Mouse (Mus musculus): ENCODE data around the gene Ifna11. TPM values are rescaled to one million over a fixed set of nuclear protein-coding genes. Genes with fewer than 3 reads are reported as not detected.
"Not testable (repeated sequence)": the region's sequence is repeated elsewhere in the genome, so short reads cannot be mapped to it uniquely, and the experiment has no call there.

The Ifna11 gene
- polyA plus RNA-seq (2016; fragmentation: Nextera tagmentation; extraction: Ambion mirVana) = not detected in 2 replicates

- 92% methylated on average over 1 of the region's 1 CpGs for WGBS
- ATAC-seq (ENCODE audit: low FRiP score) = no peak
- no peaks in the 10 kb centered on the region; the same call in 1 of the 2 replicates for H3K27me3 ChIP-seq
Measured at GRCm38 (mm10) chr4:88819659-88820058, at the start of gene Ifna11. Gene Ifna11 (plus strand): TSS chr4:88819959.

DNA sequence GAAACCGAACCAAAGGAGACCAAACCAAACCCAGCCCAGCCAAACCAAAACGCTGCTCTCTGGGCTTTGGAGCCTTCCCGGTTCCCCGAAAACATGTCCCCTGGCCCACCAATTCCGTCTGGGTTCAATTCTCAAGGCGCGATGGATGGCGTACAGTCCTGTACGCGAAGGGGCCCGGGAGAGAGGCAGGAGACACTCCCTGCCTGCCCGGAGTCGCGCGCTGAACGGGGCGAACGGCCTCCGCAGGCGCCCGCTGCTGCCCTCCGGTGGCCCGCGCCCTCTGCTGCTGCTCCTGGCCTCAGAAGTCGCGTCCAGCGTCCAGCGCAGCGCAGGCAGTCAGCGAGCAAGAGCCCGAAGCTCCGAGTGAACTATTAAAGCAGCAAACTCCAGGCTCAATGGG is 46.2 kb upstream of the Ifna11 start, which contains the start of gene Gm13290:
Gene Gm13290, plus strand, starts transcription at position 301 of the 400 bp plus-strand sequence.
- not testable (repeated sequence) for H3K9me3 ChIP-seq (replicated peaks); H3K9ac ChIP-seq; H3K4me3 ChIP-seq; ATAC-seq (ENCODE audit: low FRiP score); H3K36me3 ChIP-seq; H3K27me3 ChIP-seq; H3K4me2 ChIP-seq (replicated peaks); H3K27ac ChIP-seq; H3K4me1 ChIP-seq
- no CpG with 5 or more reads among the region's 32 CpGs for WGBS

More at GRCm38 (mm10) chr4:88819659-88820058, at the start of gene Ifna11:
- Histone ChIP-seq H3K4me3 (no peak within 1 kb of the TSS), H3K4me1 (no peaks in the 10 kb centered on the region), H3K9me3 (replicated peaks) (no peaks in the 10 kb centered on the region), H3K36me3 (no peaks in the 10 kb centered on the region), H3K4me2 (replicated peaks) (no peak within 1 kb of the TSS), H3K27ac (no peak within 1 kb of the TSS), H3K9ac (no peak within 1 kb of the TSS)

DNA sequence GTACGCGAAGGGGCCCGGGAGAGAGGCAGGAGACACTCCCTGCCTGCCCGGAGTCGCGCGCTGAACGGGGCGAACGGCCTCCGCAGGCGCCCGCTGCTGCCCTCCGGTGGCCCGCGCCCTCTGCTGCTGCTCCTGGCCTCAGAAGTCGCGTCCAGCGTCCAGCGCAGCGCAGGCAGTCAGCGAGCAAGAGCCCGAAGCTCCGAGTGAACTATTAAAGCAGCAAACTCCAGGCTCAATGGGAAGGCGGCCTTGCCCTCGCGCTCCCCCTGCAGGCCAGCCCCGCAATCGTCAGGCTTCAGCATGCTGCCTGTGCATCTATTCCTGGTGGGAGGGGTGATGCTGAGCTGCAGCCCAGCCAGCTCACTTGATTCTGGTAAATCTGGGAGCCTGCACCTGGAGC is 43.1 kb upstream of the Ifna11 start, which contains the start of gene Gm13289:
Gene Gm13289, plus strand, starts transcription at position 301 of the 400 bp plus-strand sequence.
- not testable (repeated sequence) for ATAC-seq (ENCODE audit: low FRiP score); H3K4me1 ChIP-seq; H3K9ac ChIP-seq; H3K4me3 ChIP-seq; H3K9me3 ChIP-seq (replicated peaks); H3K27me3 ChIP-seq; H3K27ac ChIP-seq; H3K36me3 ChIP-seq; H3K4me2 ChIP-seq (replicated peaks)
- WGBS = no CpG with 5 or more reads among the region's 29 CpGs

- WGBS = no CpG with 5 or more reads among the region's 29 CpGs
- not testable (repeated sequence) for H3K4me3 ChIP-seq; H3K36me3 ChIP-seq; H3K9me3 ChIP-seq (replicated peaks); H3K27ac ChIP-seq; H3K9ac ChIP-seq; H3K27me3 ChIP-seq; H3K4me2 ChIP-seq (replicated peaks); ATAC-seq (ENCODE audit: low FRiP score); H3K4me1 ChIP-seq
Measured at GRCm38 (mm10) chr4:88779550-88779949, 40.2 kb upstream of the Ifna11 start, which contains the start of gene Gm13272. Gene Gm13272 (plus strand): TSS chr4:88779850.

- not testable (repeated sequence) for H3K27ac ChIP-seq; H3K27me3 ChIP-seq; H3K4me2 ChIP-seq (replicated peaks); H3K9me3 ChIP-seq (replicated peaks); H3K9ac ChIP-seq; H3K4me1 ChIP-seq; H3K36me3 ChIP-seq; ATAC-seq (ENCODE audit: low FRiP score); H3K4me3 ChIP-seq
- WGBS = 57% methylated on average over 14 of the region's 18 CpGs
Measured at GRCm38 (mm10) chr4:88780320-88780719, 39.4 kb upstream of the Ifna11 start.

DNA sequence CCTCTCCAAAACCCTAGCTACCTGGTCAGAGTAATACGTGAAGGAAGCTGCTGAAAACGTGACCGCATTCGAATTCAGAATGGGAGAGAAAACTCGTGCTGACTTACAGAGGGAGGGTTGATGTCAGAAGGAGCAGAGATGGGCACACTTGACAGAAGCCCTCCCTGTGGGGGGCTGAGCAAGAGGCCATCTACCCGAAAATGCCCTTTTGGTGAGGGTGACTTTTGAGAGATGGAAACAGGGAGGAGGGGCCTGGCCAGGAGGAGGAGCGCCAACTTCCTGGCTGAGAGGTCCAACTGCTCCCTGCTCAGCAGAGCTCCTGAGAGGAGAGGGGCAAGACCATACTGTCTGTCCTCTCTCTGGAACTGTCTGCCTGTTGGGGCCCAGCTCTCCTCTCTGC is 37.9 kb upstream of the Ifna11 start, which contains the start of gene Ifnz:
Gene Ifnz, plus strand, starts transcription at position 301 of the 400 bp plus-strand sequence.
- H3K4me2 ChIP-seq (replicated peaks) = peak within 1 kb of the TSS; percentile 41
- not testable (repeated sequence) for H3K36me3 ChIP-seq; H3K4me1 ChIP-seq; H3K4me3 ChIP-seq; H3K9ac ChIP-seq; H3K9me3 ChIP-seq (replicated peaks); H3K27me3 ChIP-seq; H3K27ac ChIP-seq; ATAC-seq (ENCODE audit: low FRiP score)
- 12% methylated on average over 5 of the region's 7 CpGs for WGBS

DNA sequence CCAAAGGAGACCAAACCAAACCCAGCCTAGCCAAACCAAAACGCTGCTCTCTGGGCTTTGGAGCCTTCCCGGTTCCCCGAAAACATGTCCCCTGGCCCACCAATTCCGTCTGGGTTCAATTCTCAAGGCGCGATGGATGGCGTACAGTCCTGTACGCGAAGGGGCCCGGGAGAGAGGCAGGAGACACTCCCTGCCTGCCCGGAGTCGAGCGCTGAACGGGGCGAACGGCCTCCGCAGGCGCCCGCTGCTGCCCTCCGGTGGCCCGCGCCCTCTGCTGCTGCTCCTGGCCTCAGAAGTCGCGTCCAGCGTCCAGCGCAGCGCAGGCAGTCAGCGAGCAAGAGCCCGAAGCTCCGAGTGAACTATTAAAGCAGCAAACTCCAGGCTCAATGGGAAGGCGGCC is 37.4 kb upstream of the Ifna11 start:
- not testable (repeated sequence) for H3K27ac ChIP-seq; H3K4me1 ChIP-seq; H3K36me3 ChIP-seq; H3K9ac ChIP-seq; ATAC-seq (ENCODE audit: low FRiP score); H3K9me3 ChIP-seq (replicated peaks); H3K27me3 ChIP-seq; H3K4me3 ChIP-seq
- 0% methylated on average over 1 of the region's 31 CpGs for WGBS
- peak overlapping the region; percentile 41 for H3K4me2 ChIP-seq (replicated peaks)

DNA sequence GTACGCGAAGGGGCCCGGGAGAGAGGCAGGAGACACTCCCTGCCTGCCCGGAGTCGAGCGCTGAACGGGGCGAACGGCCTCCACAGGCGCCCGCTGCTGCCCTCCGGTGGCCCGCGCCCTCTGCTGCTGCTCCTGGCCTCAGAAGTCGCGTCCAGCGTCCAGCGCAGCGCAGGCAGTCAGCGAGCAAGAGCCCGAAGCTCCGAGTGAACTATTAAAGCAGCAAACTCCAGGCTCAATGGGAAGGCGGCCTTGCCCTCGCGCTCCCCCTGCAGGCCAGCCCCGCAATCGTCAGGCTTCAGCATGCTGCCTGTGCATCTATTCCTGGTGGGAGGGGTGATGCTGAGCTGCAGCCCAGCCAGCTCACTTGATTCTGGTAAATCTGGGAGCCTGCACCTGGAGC is 34.4 kb upstream of the Ifna11 start, which contains the start of gene Gm13276:
Gene Gm13276, plus strand, starts transcription at position 301 of the 400 bp plus-strand sequence.
- ATAC-seq (ENCODE audit: low FRiP score); H3K36me3 ChIP-seq; H3K9ac ChIP-seq; H3K4me3 ChIP-seq; H3K9me3 ChIP-seq (replicated peaks); H3K4me2 ChIP-seq (replicated peaks); H3K4me1 ChIP-seq; H3K27me3 ChIP-seq; H3K27ac ChIP-seq: not testable (repeated sequence)
- no CpG with 5 or more reads among the region's 27 CpGs for WGBS

DNA sequence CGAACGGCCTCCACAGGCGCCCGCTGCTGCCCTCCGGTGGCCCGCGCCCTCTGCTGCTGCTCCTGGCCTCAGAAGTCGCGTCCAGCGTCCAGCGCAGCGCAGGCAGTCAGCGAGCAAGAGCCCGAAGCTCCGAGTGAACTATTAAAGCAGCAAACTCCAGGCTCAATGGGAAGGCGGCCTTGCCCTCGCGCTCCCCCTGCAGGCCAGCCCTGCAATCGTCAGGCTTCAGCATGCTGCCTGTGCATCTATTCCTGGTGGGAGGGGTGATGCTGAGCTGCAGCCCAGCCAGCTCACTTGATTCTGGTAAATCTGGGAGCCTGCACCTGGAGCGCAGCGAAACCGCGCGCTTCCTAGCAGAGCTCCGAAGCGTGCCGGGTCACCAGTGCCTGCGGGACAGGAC is 31.4 kb upstream of the Ifna11 start, which contains the start of gene Gm13277:
Gene Gm13277, plus strand, starts transcription at position 231 of the 400 bp plus-strand sequence.
- 0% methylated on average over 4 of the region's 28 CpGs for WGBS
- H3K27ac ChIP-seq; H3K9ac ChIP-seq; H3K36me3 ChIP-seq; H3K27me3 ChIP-seq; H3K4me1 ChIP-seq; H3K4me2 ChIP-seq (replicated peaks); H3K9me3 ChIP-seq (replicated peaks); ATAC-seq (ENCODE audit: low FRiP score); H3K4me3 ChIP-seq: not testable (repeated sequence)

GRCm38 (mm10) chr4:88791250-88791649 is 28.5 kb upstream of the Ifna11 start, which contains the start of gene Gm13278:
Gene Gm13278 (plus strand): TSS chr4:88791550.
- H3K9ac ChIP-seq; H3K27ac ChIP-seq; H3K27me3 ChIP-seq; H3K4me1 ChIP-seq; H3K4me2 ChIP-seq (replicated peaks); H3K36me3 ChIP-seq; ATAC-seq (ENCODE audit: low FRiP score); H3K9me3 ChIP-seq (replicated peaks); H3K4me3 ChIP-seq: not testable (repeated sequence)
- no CpG with 5 or more reads among the region's 28 CpGs for WGBS

DNA sequence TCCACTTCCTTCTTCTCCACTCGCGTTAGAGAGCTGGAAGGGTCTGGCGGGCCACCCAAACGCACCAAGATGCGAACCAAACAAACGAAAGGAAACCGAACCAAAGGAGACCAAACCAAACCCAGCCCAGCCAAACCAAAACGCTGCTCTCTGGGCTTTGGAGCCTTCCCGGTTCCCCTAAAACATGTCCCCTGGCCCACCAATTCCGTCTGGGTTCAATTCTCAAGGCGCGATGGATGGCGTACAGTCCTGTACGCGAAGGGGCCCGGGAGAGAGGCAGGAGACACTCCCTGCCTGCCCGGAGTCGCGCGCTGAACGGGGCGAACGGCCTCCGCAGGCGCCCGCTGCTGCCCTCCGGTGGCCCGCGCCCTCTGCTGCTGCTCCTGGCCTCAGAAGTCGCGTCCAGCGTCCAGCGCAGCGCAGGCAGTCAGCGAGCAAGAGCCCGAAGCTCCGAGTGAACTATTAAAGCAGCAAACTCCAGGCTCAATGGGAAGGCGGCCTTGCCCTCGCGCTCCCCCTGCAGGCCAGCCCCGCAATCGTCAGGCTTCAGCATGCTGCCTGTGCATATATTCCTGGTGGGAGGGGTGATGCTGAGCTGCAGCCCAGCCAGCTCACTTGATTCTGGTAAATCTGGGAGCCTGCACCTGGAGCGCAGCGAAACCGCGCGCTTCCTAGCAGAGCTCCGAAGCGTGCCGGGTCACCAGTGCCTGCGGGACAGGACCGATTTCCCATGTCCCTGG is 25.7 kb upstream of the Ifna11 start, which contains the start of gene Gm13275:
Gene Gm13275, plus strand, starts transcription at position 552 of the 740 bp plus-strand sequence.
- not testable (repeated sequence) for H3K36me3 ChIP-seq; H3K4me3 ChIP-seq; H3K27ac ChIP-seq; H3K4me2 ChIP-seq (replicated peaks); H3K9me3 ChIP-seq (replicated peaks); H3K4me1 ChIP-seq; H3K27me3 ChIP-seq; H3K9ac ChIP-seq; ATAC-seq (ENCODE audit: low FRiP score)
- 0% methylated on average over 8 of the region's 52 CpGs for WGBS

DNA sequence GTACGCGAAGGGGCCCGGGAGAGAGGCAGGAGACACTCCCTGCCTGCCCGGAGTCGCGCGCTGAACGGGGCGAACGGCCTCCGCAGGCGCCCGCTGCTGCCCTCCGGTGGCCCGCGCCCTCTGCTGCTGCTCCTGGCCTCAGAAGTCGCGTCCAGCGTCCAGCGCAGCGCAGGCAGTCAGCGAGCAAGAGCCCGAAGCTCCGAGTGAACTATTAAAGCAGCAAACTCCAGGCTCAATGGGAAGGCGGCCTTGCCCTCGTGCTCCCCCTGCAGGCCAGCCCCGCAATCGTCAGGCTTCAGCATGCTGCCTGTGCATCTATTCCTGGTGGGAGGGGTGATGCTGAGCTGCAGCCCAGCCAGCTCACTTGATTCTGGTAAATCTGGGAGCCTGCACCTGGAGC is 22.7 kb upstream of the Ifna11 start, which contains the start of gene Gm13279:
Gene Gm13279, plus strand, starts transcription at position 301 of the 400 bp plus-strand sequence.
- H3K9me3 ChIP-seq (replicated peaks); H3K27me3 ChIP-seq; H3K4me1 ChIP-seq; H3K27ac ChIP-seq; H3K9ac ChIP-seq; ATAC-seq (ENCODE audit: low FRiP score); H3K36me3 ChIP-seq; H3K4me2 ChIP-seq (replicated peaks); H3K4me3 ChIP-seq: not testable (repeated sequence)
- no CpG with 5 or more reads among the region's 28 CpGs for WGBS
